Mouse (Mus musculus) MEL (cell line): ENCODE data around the gene Lrrc29. TPM values are rescaled to one million over a fixed set of nuclear protein-coding genes. Genes with fewer than 3 reads are reported as not detected.

Experiments used
- DNase-seq: peaks from one replicate; pipeline ENCODE4 v3.0.0; 2011; ENCODE audit warnings: low read depth, low spot score
- H3K27ac ChIP-seq: 2 replicates; pipeline ENCODE4 v1.5.1; 2012; ENCODE audit warnings: low read depth, mild to moderate bottlenecking, control low read depth, low read length, moderate library complexity; ENCODE audit not compliant: control insufficient read depth
- H3K27me3 ChIP-seq, 2 experiments: fragments of 150-350 bp in 1 of 2; sonication (generic) in 1 of 2; 2 replicates each; pipeline ENCODE4 v1.6.1; 2012; ENCODE audit warnings: low read length in 2 of 2, mild to moderate bottlenecking in 2 of 2, improper control_type of control experiment in 1 of 2, moderate library complexity in 1 of 2; ENCODE audit not compliant: insufficient read depth in 2 of 2, control insufficient read depth in 1 of 2
- H3K36me3 ChIP-seq, 2 experiments: 2 replicates each; pipeline ENCODE4 v1.6.1; 2012 to 2014; ENCODE audit warnings: low read length in 2 of 2, improper control_type of control experiment in 1 of 2, inconsistent platforms in 1 of 2, mild to moderate bottlenecking in 1 of 2; ENCODE audit not compliant: insufficient read depth in 2 of 2, control insufficient read depth in 1 of 2
- H3K4me1 ChIP-seq, 2 experiments: fragments of 150-350 bp in 1 of 2; sonication (generic) in 1 of 2; 2 replicates each; pipeline ENCODE4 v1.6.1; 2012; ENCODE audit warnings: low read length in 2 of 2, improper control_type of control experiment in 1 of 2, mild to moderate bottlenecking in 1 of 2; ENCODE audit not compliant: insufficient read depth in 2 of 2, control insufficient read depth in 1 of 2
- H3K4me3 ChIP-seq, 2 experiments: fragments of 150-350 bp in 1 of 2; sonication (generic) in 1 of 2; 2 replicates each; pipeline ENCODE4 v1.5.1; 2012; ENCODE audit warnings: low read depth in 2 of 2, low read length in 2 of 2, mild to moderate bottlenecking in 2 of 2, moderate library complexity in 2 of 2, control low read depth in 1 of 2, improper control_type of control experiment in 1 of 2; ENCODE audit not compliant: control insufficient read depth in 1 of 2, insufficient read depth in 1 of 2
- H3K79me2 ChIP-seq: 2 replicates; pipeline ENCODE4 v1.6.1; 2012; ENCODE audit warnings: mild to moderate bottlenecking, low read length, moderate library complexity; ENCODE audit not compliant: control insufficient read depth, poor library complexity, insufficient read depth
- H3K9ac ChIP-seq: 2 replicates; pipeline ENCODE4 v1.6.1; 2012; ENCODE audit warnings: low read depth, mild to moderate bottlenecking, control low read depth, low read length, moderate library complexity; ENCODE audit not compliant: control insufficient read depth, poor library complexity, severe bottlenecking
- H3K9me3 ChIP-seq: fragments of 150-350 bp; sonication (generic); replicated peaks from 2 replicates; pipeline ENCODE4 v1.6.1; 2012; ENCODE audit warnings: mild to moderate bottlenecking, low read length, improper control_type of control experiment, moderate library complexity; ENCODE audit not compliant: insufficient read depth
- CHD1 ChIP-seq: IDR thresholded peaks from 2 replicates; pipeline ENCODE4 v1.6.1; 2012; ENCODE audit warnings: low read depth, mild to moderate bottlenecking, inconsistent platforms, low read length, improper control_type of control experiment
- CHD2 ChIP-seq: IDR thresholded peaks from 2 replicates; pipeline ENCODE4 v1.6.1; 2011; ENCODE audit warnings: low read length, improper control_type of control experiment
- E2F4 ChIP-seq: IDR thresholded peaks from 2 replicates; pipeline ENCODE4 v1.6.1; 2011; ENCODE audit warnings: low read depth, low read length, improper control_type of control experiment, borderline replicate concordance
- ELF1 ChIP-seq: IDR thresholded peaks from 2 replicates; pipeline ENCODE4 v1.6.1; 2014; ENCODE audit warnings: low read depth, mild to moderate bottlenecking, inconsistent platforms, low read length, improper control_type of control experiment, moderate library complexity
- EP300 ChIP-seq, 2 experiments: IDR thresholded peaks; 2 replicates each; pipeline ENCODE4 v1.6.1; 2011; ENCODE audit warnings: improper control_type of control experiment in 2 of 2, low read length in 2 of 2, low read depth in 1 of 2, mild to moderate bottlenecking in 1 of 2
- ETS1 ChIP-seq: IDR thresholded peaks from 2 replicates; pipeline ENCODE4 v1.6.1; 2012; ENCODE audit warnings: low read depth, mild to moderate bottlenecking, inconsistent platforms, low read length, improper control_type of control experiment, moderate library complexity
- GABPA ChIP-seq: IDR thresholded peaks from 2 replicates; pipeline ENCODE4 v1.6.1; 2012; ENCODE audit warnings: low read depth, mild to moderate bottlenecking, inconsistent platforms, low read length, improper control_type of control experiment, moderate library complexity
- JUND ChIP-seq: IDR thresholded peaks from 2 replicates; pipeline ENCODE4 v1.6.1; 2011; ENCODE audit warnings: low read depth, mild to moderate bottlenecking, improper control_type of control experiment, low read length
- MAZ ChIP-seq: IDR thresholded peaks from 2 replicates; pipeline ENCODE4 v1.6.1; 2012; ENCODE audit warnings: low read depth, mild to moderate bottlenecking, inconsistent platforms, low read length, improper control_type of control experiment
- MEF2A ChIP-seq: IDR thresholded peaks from 2 replicates; pipeline ENCODE4 v1.6.1; 2014; ENCODE audit warnings: low read depth, mild to moderate bottlenecking, inconsistent platforms, low read length, improper control_type of control experiment; ENCODE audit not compliant: poor library complexity, insufficient replicate concordance, severe bottlenecking; ENCODE audit errors: extremely low read depth
- MXI1 ChIP-seq: IDR thresholded peaks from 2 replicates; pipeline ENCODE4 v1.6.1; 2011; ENCODE audit warnings: mild to moderate bottlenecking, low read depth, low read length, improper control_type of control experiment
- MYB ChIP-seq: IDR thresholded peaks from 2 replicates; pipeline ENCODE4 v1.6.1; 2011; ENCODE audit warnings: mild to moderate bottlenecking, low read depth, low read length, improper control_type of control experiment
- NRF1 ChIP-seq: IDR thresholded peaks from 2 replicates; pipeline ENCODE4 v1.6.1; 2014; ENCODE audit warnings: low read depth, mild to moderate bottlenecking, inconsistent platforms, low read length, improper control_type of control experiment, moderate library complexity; ENCODE audit not compliant: poor library complexity, insufficient read depth, severe bottlenecking
- POLR2A ChIP-seq, 2 experiments: IDR thresholded peaks; 2 replicates each; pipeline ENCODE4 v1.6.1; 2011 to 2012; ENCODE audit warnings: low read length in 2 of 2, mild to moderate bottlenecking in 2 of 2, control low read depth in 1 of 2, improper control_type of control experiment in 1 of 2, low read depth in 1 of 2, moderate library complexity in 1 of 2; ENCODE audit not compliant: control insufficient read depth in 1 of 2, insufficient read depth in 1 of 2, poor library complexity in 1 of 2
- POLR2AphosphoS5 ChIP-seq: IDR thresholded peaks from 2 replicates; pipeline ENCODE4 v1.6.1; 2012; ENCODE audit warnings: low read depth, borderline replicate concordance, mild to moderate bottlenecking, inconsistent platforms, low read length, moderate library complexity, mixed read lengths
- RAD21 ChIP-seq: IDR thresholded peaks from 2 replicates; pipeline ENCODE4 v1.6.1; 2011; ENCODE audit warnings: mild to moderate bottlenecking, low read depth, low read length, improper control_type of control experiment
- SMC3 ChIP-seq: IDR thresholded peaks from 2 replicates; pipeline ENCODE4 v1.6.1; 2011; ENCODE audit warnings: low read depth, low read length, improper control_type of control experiment
- TAL1 ChIP-seq: IDR thresholded peaks from 2 replicates; pipeline ENCODE4 v1.6.1; 2012; ENCODE audit warnings: mild to moderate bottlenecking, inconsistent platforms, low read length, moderate library complexity, mixed read lengths
- ZC3H11A ChIP-seq: IDR thresholded peaks from 2 replicates; pipeline ENCODE4 v1.6.1; 2012; ENCODE audit warnings: low read depth, mild to moderate bottlenecking, inconsistent platforms, low read length, improper control_type of control experiment
- ZNF384 ChIP-seq: IDR thresholded peaks from 2 replicates; pipeline ENCODE4 v1.6.1; 2012; ENCODE audit warnings: low read depth, mild to moderate bottlenecking, inconsistent platforms, low read length, improper control_type of control experiment
- polyA plus RNA-seq, 2 experiments: library from polyadenylated mRNA; stranded (reverse) in 1 of 2; unstranded in 1 of 2; fragments of >175 nt in 1 of 2; fragments of >200 nt in 1 of 2; gene quantifications; 2 replicates each; pipeline versions ENCODE4 v1.2.1 to v1.2.4; 2012; ENCODE audit warnings: low replicate concordance in 2 of 2, low read depth in 1 of 2; ENCODE audit not compliant: insufficient read length in 2 of 2, insufficient read depth in 1 of 2, missing spikeins in 1 of 2
- total RNA-seq: library from RNA; depleted of rRNA; stranded (reverse); fragments of 300-350 nt; gene quantifications from 2 replicates; pipeline ENCODE4 v1.2.3, GENCODE M21; 2012

Lrrc29 gene
- total and polyA plus RNA-seq, 3 experiments = 2.6 to 6.1 TPM; not detected in 1

- Histone ChIP-seq H3K9me3 (no peaks in the 10 kb centered on the region), H3K4me1 (peaks cover 11 to 24% of the 10 kb centered on the region in 2 experiments), H3K4me3 (no peak overlapping the region), H3K9ac (no peak overlapping the region), H3K36me3 (peaks cover 0 to 25% of the 10 kb centered on the region in 2 experiments; a peak in 2 of 4 replicates), H3K79me2 (no peaks in the 10 kb centered on the region), H3K27me3 (no peaks in the 10 kb centered on the region)
- no peak for DNase-seq
- TF ChIP-seq SMC3 (no peak), ELF1 (no peak), CHD2 (no peak), MAZ (no peak), POLR2A (IDR thresholded peaks at IDR 0.05; ENCODE audit: control insufficient read depth in 1 of 2, insufficient read depth in 1 of 2, low read depth in 1 of 2, low read length in 2 of 2, poor library complexity in 1 of 2) (no peak), EP300 (IDR thresholded peaks at IDR 0.05; ENCODE audit: low read depth in 1 of 2, low read length in 2 of 2) (no peak), NRF1 (no peak), MYB (no peak), ETS1 (no peak)
- TF ChIP-seq, all 39 proteins: peak for 0
- H3K27ac ChIP-seq = no peak overlapping the region
Observed at GRCm38 (mm10) chr8:105318662-105319190, 7.4 kb downstream of the Lrrc29 start.

- Histone ChIP-seq H3K36me3 (peaks cover 0 to 24% of the 10 kb centered on the region in 2 experiments; a peak in 2 of 4 replicates), H3K27me3 (no peaks in the 10 kb centered on the region), H3K9me3 (no peaks in the 10 kb centered on the region), H3K27ac (no peak overlapping the region), H3K4me3 (no peak overlapping the region), H3K4me1 (peaks cover 9 to 24% of the 10 kb centered on the region in 2 experiments), H3K9ac (no peak overlapping the region), H3K79me2 (no peaks in the 10 kb centered on the region)
- TF ChIP-seq MEF2A (no peak), RAD21 (no peak), ZC3H11A (no peak), GABPA (no peak), TAL1 (no peak), ETS1 (no peak), E2F4 (no peak), EP300 (IDR thresholded peaks at IDR 0.05; ENCODE audit: low read depth in 1 of 2, low read length in 2 of 2) (no peak), CHD1 (no peak), MXI1 (no peak), ZNF384 (no peak), ELF1 (no peak), MYB (no peak), CHD2 (no peak), JUND (no peak), POLR2AphosphoS5 (no peak)
- DNase-seq = no peak
Observed at GRCm38 (mm10) chr8:105317941-105318340, 8.1 kb downstream of the Lrrc29 start.
